Mouse (Mus musculus) adrenal gland, postnatal 14 days (tissue): Measurements from ENCODE around the gene Ccdc137. TPM values are rescaled to one million over a fixed set of nuclear protein-coding genes. Genes with fewer than 3 reads are reported as not detected.
"Not testable (repeated sequence)": the region's sequence is repeated elsewhere in the genome, so short reads cannot be mapped to it uniquely, and the experiment has no call there.

ENCODE experiments used
- DNase-seq: peaks from one replicate; pipeline ENCODE4 v3.0.0; 2021; ENCODE audit warnings: mixed read lengths
- long read RNA-seq, 2 experiments: library from polyadenylated mRNA; stranded (forward); transcript quantifications; one replicate each; pipeline ENCODE4 v2.0.0; 2021
- total RNA-seq: library from RNA; stranded (reverse); gene quantifications from 2 replicates; pipeline ENCODE4 v1.2.3, GENCODE M21; 2021

Ccdc137 gene
- 20.6 and 28.1 TPM in 2 replicates for total RNA-seq
- long read RNA-seq, experiment 1, transcript Ccdc137-201 (6 exons, 2,778 nt) = major isoform, 14 of 18 reads
- long read RNA-seq, experiment 1, partial matches to known transcripts = 1 of 18 reads
- long read RNA-seq, experiment 1, other reads (novel, unspliced or antisense) = 3 of 18 reads
- long read RNA-seq, experiment 2, transcript Ccdc137-201 (6 exons, 2,778 nt) = major isoform, 10 of 15 reads
- long read RNA-seq, experiment 2, partial matches to known transcripts = 1 of 15 reads
- long read RNA-seq, experiment 2, other reads (novel, unspliced or antisense) = 4 of 15 reads

DNA sequence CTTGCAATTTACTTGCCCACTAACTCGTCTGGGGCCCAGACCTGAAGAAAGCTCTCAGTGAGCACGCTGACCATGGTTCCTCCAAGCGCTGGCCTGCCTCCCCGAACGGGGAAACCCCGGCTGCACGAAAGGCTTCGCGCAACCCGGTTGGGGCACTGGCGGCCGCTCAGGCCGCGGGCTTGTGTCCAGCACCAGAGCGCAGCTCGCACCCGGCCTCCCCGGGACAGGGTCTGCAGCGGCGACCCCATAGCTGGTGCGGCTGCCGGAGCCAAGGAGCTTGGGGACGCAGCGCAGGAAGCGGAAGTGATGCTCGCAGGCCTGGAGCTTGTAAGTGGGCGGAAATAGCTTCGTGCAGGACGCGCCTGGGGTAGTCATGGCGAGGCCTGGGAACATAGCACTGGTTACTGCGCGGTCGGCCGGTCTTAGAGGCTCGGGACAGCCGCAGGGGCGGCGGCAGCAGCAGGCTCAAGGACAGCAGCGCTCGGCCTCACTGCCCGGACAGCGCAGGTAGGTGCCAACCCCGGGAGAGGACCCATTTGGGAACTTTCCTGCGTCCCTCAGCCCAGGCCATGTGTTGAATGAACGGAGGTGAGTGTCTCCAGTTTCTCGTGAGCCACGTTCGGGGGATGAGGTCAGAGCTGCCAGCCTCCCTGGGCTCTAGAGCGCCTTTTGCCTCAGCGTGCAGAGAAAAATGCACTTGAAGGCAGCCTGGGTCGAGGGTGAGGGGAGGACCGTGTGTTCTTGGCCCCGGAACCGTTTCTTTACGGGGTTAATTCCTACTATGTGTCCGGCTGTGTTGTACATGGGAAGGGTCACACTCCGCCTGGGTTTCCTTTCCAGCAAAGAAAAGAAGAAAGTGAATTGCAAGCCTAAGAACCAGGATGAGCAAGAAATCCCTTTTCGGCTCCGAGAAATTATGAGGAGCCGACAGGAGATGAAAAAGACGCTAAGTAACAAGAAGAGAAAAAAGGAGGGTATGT, at the start of gene Ccdc137, which contains the start of gene Oxld1:
Gene Ccdc137 (plus strand): TSS at position 344 of the 980 bp plus-strand sequence.
Gene Oxld1 (minus strand): TSS at position 297 of the 980 bp plus-strand sequence.
- DNase-seq = peak; percentile 89

- not testable (repeated sequence) for DNase-seq
These were observed 44.3 kb upstream of the Ccdc137 start for GRCm38 (mm10) chr11:120413621-120414020.

DNA sequence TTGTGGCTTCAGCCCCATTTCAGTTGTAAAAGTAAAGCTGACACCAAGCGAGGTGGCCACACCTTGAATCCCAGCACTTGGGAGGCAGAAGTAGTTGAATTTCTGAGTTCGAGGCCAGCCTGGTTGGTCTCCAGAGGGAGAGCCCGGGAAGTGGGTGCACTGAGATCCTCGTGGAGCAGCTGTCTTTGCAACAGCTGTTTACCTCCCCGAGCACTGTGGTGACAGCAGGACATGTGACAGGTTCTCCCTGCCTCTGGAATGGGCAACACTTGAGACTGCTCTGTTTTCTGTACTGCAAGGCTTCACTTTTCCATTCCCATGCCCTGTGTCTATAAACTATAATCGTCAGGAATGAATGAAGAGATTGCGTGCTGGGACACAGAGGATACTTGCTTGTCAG, 40.1 kb upstream of the Ccdc137 start:
- no peak for DNase-seq

DNA sequence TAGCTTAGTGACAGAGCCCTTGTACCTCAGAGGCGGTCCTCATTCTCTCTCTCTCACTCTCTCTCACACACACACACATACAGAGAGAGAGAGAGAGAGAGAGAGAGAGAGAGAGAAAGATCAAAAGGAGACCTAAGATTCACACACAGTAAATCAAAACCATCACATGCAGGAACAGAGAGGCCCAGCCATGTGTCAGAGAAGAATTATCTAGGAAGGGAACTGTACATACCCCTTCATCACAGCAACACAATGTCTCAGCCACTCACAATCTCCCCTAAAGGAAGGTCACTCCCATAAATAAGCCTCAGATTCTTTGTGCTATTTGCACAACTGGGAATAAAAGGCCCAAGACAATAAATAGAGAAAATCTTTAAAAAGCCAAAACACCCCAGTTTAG, 39.3 kb upstream of the Ccdc137 start:
- DNase-seq = no peak

- DNase-seq = peak; percentile 34
These were observed 35.0 kb upstream of the Ccdc137 start for GRCm38 (mm10) chr11:120422651-120423568.

DNA sequence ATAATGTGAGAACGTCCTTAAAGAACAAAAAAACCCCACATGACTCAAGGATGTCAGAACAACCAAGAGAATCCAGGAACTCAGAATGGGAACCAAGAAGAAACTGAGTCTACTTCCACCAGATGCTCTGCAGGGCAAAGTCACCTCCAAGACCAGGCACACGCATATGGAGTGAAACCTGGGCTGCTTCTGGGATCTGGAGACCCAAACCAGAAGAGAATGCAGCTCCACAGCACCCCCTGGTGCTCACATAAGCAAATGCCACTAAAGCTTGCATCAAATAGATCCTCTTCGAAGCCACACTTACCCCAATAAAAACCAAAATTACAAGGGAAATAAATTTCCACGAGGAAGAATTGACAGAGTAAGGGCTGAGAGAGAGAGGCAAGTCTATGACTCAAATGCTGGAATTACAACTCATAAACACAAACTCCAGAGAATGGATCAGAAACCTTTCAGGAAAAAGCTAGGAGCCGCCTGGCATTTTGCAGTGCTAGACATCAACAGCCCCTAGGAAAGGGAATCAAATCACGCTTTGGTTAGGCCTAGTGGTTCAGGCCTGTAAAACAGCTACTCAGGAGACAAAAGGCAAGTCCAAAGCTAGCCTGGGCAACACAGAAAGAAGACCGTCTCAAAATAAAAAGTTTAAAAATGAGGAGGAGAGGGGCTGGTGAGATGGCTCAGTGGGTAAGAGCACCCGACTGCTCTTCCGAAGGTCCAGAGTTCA, 34.2 kb upstream of the Ccdc137 start:
- DNase-seq = peak; percentile 79

- no peak for DNase-seq
These were observed 31.2 kb upstream of the Ccdc137 start for GRCm38 (mm10) chr11:120426727-120427126.

- peak; percentile 95 for DNase-seq
These were observed 20.6 kb upstream of the Ccdc137 start, which contains the start of gene Nploc4 for GRCm38 (mm10) chr11:120437152-120437856. Gene Nploc4, minus strand, starts transcription at chr11:120437708.

- DNase-seq = no peak
These were observed 20.0 kb upstream of the Ccdc137 start for GRCm38 (mm10) chr11:120437857-120438385.

- no peak for DNase-seq
These were observed 15.6 kb upstream of the Ccdc137 start, which contains the start of gene Tspan10 for GRCm38 (mm10) chr11:120442344-120442743. Gene Tspan10, plus strand, starts transcription at chr11:120442644.

GRCm38 (mm10) chr11:120442765-120443280, 15.1 kb upstream of the Ccdc137 start:
- no peak for DNase-seq

DNA sequence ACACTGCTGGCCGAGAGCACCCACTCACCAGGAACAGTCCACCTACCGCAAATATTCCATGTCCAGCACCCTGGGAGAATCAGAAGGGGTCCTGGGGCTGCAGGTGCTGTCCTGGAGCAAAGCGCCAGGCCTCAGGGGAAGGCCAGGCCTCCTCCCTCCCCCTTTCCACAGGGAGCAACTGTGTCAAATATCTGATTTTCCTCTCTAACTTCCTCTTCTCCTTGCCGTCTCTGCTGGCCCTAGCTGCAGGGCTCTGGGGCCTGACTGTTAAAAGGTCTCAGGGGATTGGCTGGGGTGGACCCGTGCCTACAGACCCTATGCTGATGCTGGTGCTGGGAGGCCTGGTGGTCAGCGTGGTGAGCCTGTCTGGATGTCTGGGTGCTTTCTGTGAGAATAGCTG, 13.8 kb upstream of the Ccdc137 start:
- DNase-seq = no peak

- DNase-seq = no peak
These were observed 12.4 kb upstream of the Ccdc137 start for GRCm38 (mm10) chr11:120445475-120445874.

DNA sequence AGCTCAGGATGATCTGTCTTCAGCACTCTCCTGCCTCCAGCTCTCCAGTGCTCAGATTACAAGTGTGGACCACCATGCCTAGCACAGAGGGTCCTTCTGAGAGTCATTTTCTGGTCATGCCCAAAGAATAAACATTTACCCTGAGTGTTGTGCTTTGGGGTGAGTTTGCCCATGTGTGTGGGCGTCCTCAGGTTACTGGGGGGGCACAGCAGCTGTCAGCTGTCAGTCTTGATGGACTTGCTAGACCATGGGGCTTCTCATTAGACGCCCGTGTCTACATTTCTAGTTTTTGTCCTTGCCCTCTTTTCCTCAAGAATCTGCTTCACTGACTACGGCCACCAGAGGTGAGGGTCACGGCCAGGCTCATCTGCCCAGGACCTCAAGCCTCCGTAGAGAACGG, 10.7 kb upstream of the Ccdc137 start:
- no peak for DNase-seq

- no peak for DNase-seq
These were observed 5.7 kb upstream of the Ccdc137 start for GRCm38 (mm10) chr11:120452246-120452645.

DNA sequence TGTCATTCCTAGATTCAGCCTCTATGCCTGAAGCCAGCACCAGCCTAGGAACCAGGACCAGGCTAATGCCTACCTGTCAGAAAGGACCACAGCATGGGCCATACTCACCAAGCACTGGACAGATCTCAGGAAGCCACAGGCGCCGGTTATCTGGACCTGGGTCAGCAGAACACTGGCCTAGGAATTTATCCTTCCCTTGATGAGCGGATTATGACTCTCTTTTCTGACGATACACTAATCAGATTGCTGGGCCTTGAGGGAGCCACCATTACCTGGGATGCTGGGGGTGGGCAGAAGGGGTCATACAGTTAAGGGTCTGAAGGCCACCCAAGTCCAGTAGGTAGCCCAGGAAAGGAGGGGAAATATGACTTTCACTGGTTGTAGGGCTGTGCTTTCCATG, 4.6 kb upstream of the Ccdc137 start, which contains the start of gene Pde6g:
Gene Pde6g (minus strand): TSS at position 195 of the 400 bp plus-strand sequence.
- no peak for DNase-seq

- no peak for DNase-seq
These were observed 3.0 kb upstream of the Ccdc137 start for GRCm38 (mm10) chr11:120454965-120455364.

DNA sequence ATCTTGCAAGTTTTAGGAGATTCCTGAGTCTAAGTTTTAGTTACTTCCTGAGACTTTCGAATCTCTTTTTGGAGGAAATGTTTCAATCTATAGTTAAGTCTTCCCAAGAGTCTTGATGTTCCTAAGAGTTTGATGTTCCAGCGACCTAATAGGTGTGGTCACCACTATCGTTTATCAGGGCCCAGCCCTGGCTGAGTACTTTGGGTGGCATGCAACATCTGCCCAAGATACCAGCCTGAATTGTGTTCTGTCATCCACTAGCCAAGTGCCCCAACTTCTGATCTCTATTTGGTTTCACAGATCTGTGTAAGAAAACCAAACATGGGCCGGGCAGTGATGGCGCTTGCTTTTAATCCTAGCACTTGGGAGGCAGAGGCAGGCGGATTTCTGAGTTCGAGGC, 2.5 kb upstream of the Ccdc137 start:
- no peak for DNase-seq

DNA sequence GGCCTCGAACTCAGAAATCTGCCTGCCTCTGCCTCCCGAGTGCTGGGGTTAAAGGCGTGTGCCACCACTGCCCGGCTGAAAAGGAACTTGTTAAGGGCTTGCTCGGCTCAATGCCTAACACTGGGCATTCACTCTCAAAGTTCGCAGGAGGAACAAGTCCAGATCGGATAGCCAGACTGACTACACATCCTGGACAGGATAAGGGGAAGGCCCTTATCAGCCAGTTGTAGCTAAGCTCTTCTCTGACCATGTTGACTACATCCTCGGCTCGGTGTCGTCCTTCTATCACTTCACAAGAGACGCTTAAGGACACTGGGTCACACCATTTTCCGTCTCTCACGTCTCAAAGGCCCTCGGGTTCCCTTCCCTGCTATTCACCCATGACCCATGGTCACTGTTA, 545 bp upstream of the Ccdc137 start:
- DNase-seq = no peak
